In genomic region chr8:69790364-69790763, GRCm38 (mm10) we compare ENCODE assay signal across 8 mouse cellular contexts. TPM values are rescaled to one million over a fixed set of nuclear protein-coding genes. Genes with fewer than 3 reads are reported as not detected.
A peak's percentile ranks its signal among the peaks of the same experiment; 100 is the strongest.
DNase-seq lines count a peak whose midpoint lies in the region; ATAC-seq and TF ChIP-seq lines count a peak whose summit lies in the region.

No protein-coding gene starts in this region.

- peak overlapping the region; percentile 91; the same call in 1 of the 2 replicates for H3K9ac ChIP-seq in lung, embryonic 15.5 days
- peak overlapping the region; percentile 94 for H3K9ac ChIP-seq in forebrain, postnatal 0 days
- peak overlapping the region; percentile 87 for H3K9ac ChIP-seq in liver, embryonic 15.5 days

- no peaks in the 10 kb centered on the region for H3K9me3 ChIP-seq in lung, embryonic 15.5 days
- H3K9me3 ChIP-seq in forebrain, postnatal 0 days (ENCODE audit: low read length) = no peaks in the 10 kb centered on the region
- H3K9me3 ChIP-seq in liver, embryonic 15.5 days (replicated peaks) = no peaks in the 10 kb centered on the region

- no peaks in the 10 kb centered on the region for H3K27me3 ChIP-seq in lung, embryonic 15.5 days
- no peaks in the 10 kb centered on the region for H3K27me3 ChIP-seq in forebrain, postnatal 0 days (ENCODE audit: insufficient read depth, low read length)
- H3K27me3 ChIP-seq in liver, embryonic 15.5 days = no peaks in the 10 kb centered on the region

- TF ChIP-seq POLR2A in brain, embryonic 14.5 days (IDR thresholded peaks at IDR 0.05; ENCODE audit: borderline replicate concordance, extremely low read depth, insufficient read depth, insufficient read length, poor library complexity, severe bottlenecking) = no peak

- peaks cover 21% of the 10 kb centered on the region for H3K36me3 ChIP-seq in lung, embryonic 15.5 days
- H3K36me3 ChIP-seq in forebrain, postnatal 0 days (ENCODE audit: insufficient read depth) = peaks cover 19% of the 10 kb centered on the region
- peaks cover 23% of the 10 kb centered on the region for H3K36me3 ChIP-seq in liver, embryonic 15.5 days (replicated peaks)

- ATAC-seq in lung, embryonic 15.5 days (ENCODE audit: borderline replicate concordance, extremely low read depth, low FRiP score, low TSS enrichment) = no peak
- ATAC-seq in forebrain, postnatal 0 days = no peak
- no peak for ATAC-seq in liver, embryonic 15.5 days (ENCODE audit: insufficient read depth)

- H3K4me1 ChIP-seq in lung, embryonic 15.5 days = peaks cover 23% of the 10 kb centered on the region
- peaks cover 11% of the 10 kb centered on the region; the same call in 1 of the 2 replicates for H3K4me1 ChIP-seq in forebrain, postnatal 0 days (ENCODE audit: insufficient read depth)
- H3K4me1 ChIP-seq in liver, embryonic 15.5 days (replicated peaks) = peaks cover 41% of the 10 kb centered on the region

- 27% methylated on average over 11 of the region's 11 CpGs for WGBS in lung, embryonic 15.5 days
- 36% methylated on average over 11 of the region's 11 CpGs for WGBS in forebrain, postnatal 0 days
- 10% methylated on average over 11 of the region's 11 CpGs for WGBS in liver, embryonic 15.5 days (ENCODE audit: insufficient replicate concordance)

- H3K27ac ChIP-seq in lung, embryonic 15.5 days = peak overlapping the region; percentile 77
- peak overlapping the region; percentile 85 for H3K27ac ChIP-seq in forebrain, postnatal 0 days (ENCODE audit: low read depth, low read length)
- H3K27ac ChIP-seq in liver, embryonic 15.5 days (replicated peaks) = peak overlapping the region; percentile 99

- no peak for TF ChIP-seq CTCF in brain, embryonic 14.5 days (IDR thresholded peaks at IDR 0.05; ENCODE audit: borderline replicate concordance, extremely low read depth, insufficient read depth, insufficient read length)
- TF ChIP-seq CTCF in forebrain, postnatal 0 days (IDR thresholded peaks at IDR 0.05; ENCODE audit: low read depth) = no peak

- DNase-seq in lung, postnatal 4 days = no peak
- DNase-seq in brain, embryonic 14.5 days (ENCODE audit: low read depth) = peak; percentile 43
- no peak for DNase-seq in forebrain, postnatal 0 days
- DNase-seq in B cell, adult 2 months = no peak
- DNase-seq in T-cell, adult 2 months (ENCODE audit: low spot score) = no peak
- DNase-seq in adipocyte (ENCODE audit: low spot score) = no peak

- H3K4me2 ChIP-seq in lung, embryonic 15.5 days = peak overlapping the region; percentile 68
- H3K4me2 ChIP-seq in forebrain, postnatal 0 days (ENCODE audit: low read depth) = peak overlapping the region; percentile 79
- peak overlapping the region; percentile 85 for H3K4me2 ChIP-seq in liver, embryonic 15.5 days

- H3K4me3 ChIP-seq in lung, embryonic 15.5 days = peak overlapping the region; percentile 95
- H3K4me3 ChIP-seq in forebrain, postnatal 0 days (ENCODE audit: low read depth, low read length) = peak overlapping the region; percentile 99
- peak overlapping the region; percentile 93 for H3K4me3 ChIP-seq in liver, embryonic 15.5 days (replicated peaks)

RNA-seq across cellular contexts. Expression of gene Atp13a1, which starts 0.6 kb away (rescaled TPM):
- 42.9 and 46.2 TPM in 2 replicates for polyA plus RNA-seq in lung, embryonic 15.5 days (2015; fragmentation: Nextera tagmentation; extraction: Ambion mirVana)
- polyA plus RNA-seq in brain, embryonic 14.5 days (2012; rRNA removed) = 85.0 and 112 TPM in 2 replicates
- 61.0 and 74.4 TPM in 2 replicates for total RNA-seq in forebrain, postnatal 0 days (2014; rRNA removed)
- polyA plus RNA-seq in forebrain, postnatal 0 days (2015; fragmentation: Nextera tagmentation; extraction: Ambion mirVana) = 37.3 and 39.6 TPM in 2 replicates
- polyA plus RNA-seq in liver, embryonic 15.5 days (2015; fragmentation: Nextera tagmentation; extraction: Ambion mirVana) = 19.6 and 23.0 TPM in 2 replicates

RNA-seq across cellular contexts. Expression of gene Zfp866, which starts 0.6 kb away (rescaled TPM):
- 27.4 and 29.7 TPM in 2 replicates for polyA plus RNA-seq in lung, embryonic 15.5 days (2015; fragmentation: Nextera tagmentation; extraction: Ambion mirVana)
- polyA plus RNA-seq in brain, embryonic 14.5 days (2012; rRNA removed) = 31.2 and 44.6 TPM in 2 replicates
- 47.5 and 59.2 TPM in 2 replicates for total RNA-seq in forebrain, postnatal 0 days (2014; rRNA removed)
- 10.7 and 16.6 TPM in 2 replicates for polyA plus RNA-seq in forebrain, postnatal 0 days (2015; fragmentation: Nextera tagmentation; extraction: Ambion mirVana)
- 7.4 and 8.5 TPM in 2 replicates for polyA plus RNA-seq in liver, embryonic 15.5 days (2015; fragmentation: Nextera tagmentation; extraction: Ambion mirVana)

RNA-seq across cellular contexts. Expression of gene Gm20422, which starts 15.7 kb away (rescaled TPM):
- polyA plus RNA-seq in lung, embryonic 15.5 days (2015; fragmentation: Nextera tagmentation; extraction: Ambion mirVana) = 0.50 and 0.59 TPM in 2 replicates
- 1.4 and 1.6 TPM in 2 replicates for polyA plus RNA-seq in brain, embryonic 14.5 days (2012; rRNA removed)
- total RNA-seq in forebrain, postnatal 0 days (2014; rRNA removed) = 0.23 and 3.5 TPM in 2 replicates
- polyA plus RNA-seq in forebrain, postnatal 0 days (2015; fragmentation: Nextera tagmentation; extraction: Ambion mirVana) = 0.33 and 1.2 TPM in 2 replicates
- 0.62 TPM in 1 of 2 replicates, not detected in the other for polyA plus RNA-seq in liver, embryonic 15.5 days (2015; fragmentation: Nextera tagmentation; extraction: Ambion mirVana)

RNA-seq across cellular contexts. Expression of gene Gmip, which starts 18.1 kb away (rescaled TPM):
- 7.6 and 8.5 TPM in 2 replicates for polyA plus RNA-seq in lung, embryonic 15.5 days (2015; fragmentation: Nextera tagmentation; extraction: Ambion mirVana)
- 72.5 and 80.2 TPM in 2 replicates for polyA plus RNA-seq in brain, embryonic 14.5 days (2012; rRNA removed)
- 47.4 and 47.6 TPM in 2 replicates for total RNA-seq in forebrain, postnatal 0 days (2014; rRNA removed)
- polyA plus RNA-seq in forebrain, postnatal 0 days (2015; fragmentation: Nextera tagmentation; extraction: Ambion mirVana) = 33.2 and 35.0 TPM in 2 replicates
- polyA plus RNA-seq in liver, embryonic 15.5 days (2015; fragmentation: Nextera tagmentation; extraction: Ambion mirVana) = 5.7 and 7.5 TPM in 2 replicates

RNA-seq across cellular contexts. Expression of gene Lpar2, which starts 31.9 kb away (rescaled TPM):
- 0.57 and 0.61 TPM in 2 replicates for polyA plus RNA-seq in lung, embryonic 15.5 days (2015; fragmentation: Nextera tagmentation; extraction: Ambion mirVana)
- polyA plus RNA-seq in brain, embryonic 14.5 days (2012; rRNA removed) = 7.2 and 8.0 TPM in 2 replicates
- 5.6 and 6.1 TPM in 2 replicates for total RNA-seq in forebrain, postnatal 0 days (2014; rRNA removed)
- 0.38 and 0.45 TPM in 2 replicates for polyA plus RNA-seq in forebrain, postnatal 0 days (2015; fragmentation: Nextera tagmentation; extraction: Ambion mirVana)
- polyA plus RNA-seq in liver, embryonic 15.5 days (2015; fragmentation: Nextera tagmentation; extraction: Ambion mirVana) = 0.06 TPM in 2 replicates
